Mouse (Mus musculus): ENCODE data around the gene Stx8. TPM values are rescaled to one million over a fixed set of nuclear protein-coding genes. Genes with fewer than 3 reads are reported as not detected.
A peak's percentile ranks its signal among the peaks of the same experiment; 100 is the strongest.

The Stx8 gene
- polyA plus RNA-seq, 1 experiment from 2014 or later = 60.6 TPM

GRCm38 (mm10) chr11:68199801-68200423 is 233.9 kb downstream of the Stx8 start:
- no peaks in the 10 kb centered on the region for H3K27me3 ChIP-seq
- no peaks in the 10 kb centered on the region for H3K36me3 ChIP-seq
- no peak overlapping the region for H3K9ac ChIP-seq
- H3K4me3 ChIP-seq (replicated peaks) = no peak overlapping the region
- H3K9me3 ChIP-seq (replicated peaks) = no peaks in the 10 kb centered on the region
- H3K4me1 ChIP-seq = peaks cover 31% of the 10 kb centered on the region
- H3K4me2 ChIP-seq (replicated peaks) = no peak overlapping the region
- 0 out of 2 replicates have a peak, but pooled peaks have one; percentile 23 for ATAC-seq (ENCODE audit: insufficient number of reproducible peaks, low FRiP score, low TSS enrichment, low read depth)
- WGBS = 23% methylated on average over 10 of the region's 10 CpGs
- no peak overlapping the region for H3K27ac ChIP-seq (replicated peaks)

GRCm38 (mm10) chr11:68200500-68200899 is 234.5 kb downstream of the Stx8 start:
- peaks cover 26% of the 10 kb centered on the region for H3K4me1 ChIP-seq

GRCm38 (mm10) chr11:68201063-68201462 is 235.1 kb downstream of the Stx8 start:
- H3K9ac ChIP-seq = no peak overlapping the region
- H3K4me1 ChIP-seq = peaks cover 20% of the 10 kb centered on the region
- no peaks in the 10 kb centered on the region for H3K36me3 ChIP-seq
- no peak overlapping the region for H3K4me3 ChIP-seq (replicated peaks)
- H3K27ac ChIP-seq (replicated peaks) = no peak overlapping the region
- ATAC-seq (ENCODE audit: insufficient number of reproducible peaks, low FRiP score, low TSS enrichment, low read depth) = no peak
- no peaks in the 10 kb centered on the region for H3K27me3 ChIP-seq
- H3K9me3 ChIP-seq (replicated peaks) = no peaks in the 10 kb centered on the region
- 53% methylated on average over 1 of the region's 1 CpGs for WGBS
- H3K4me2 ChIP-seq (replicated peaks) = no peak overlapping the region

More at GRCm38 (mm10) chr11:68200500-68200899, 234.5 kb downstream of the Stx8 start:
- no peak overlapping the region for H3K4me2 ChIP-seq (replicated peaks)
- no peak overlapping the region for H3K9ac ChIP-seq
- H3K9me3 ChIP-seq (replicated peaks) = no peaks in the 10 kb centered on the region
- no peak for ATAC-seq (ENCODE audit: insufficient number of reproducible peaks, low FRiP score, low TSS enrichment, low read depth)
- no peak overlapping the region for H3K27ac ChIP-seq (replicated peaks)
- no peaks in the 10 kb centered on the region for H3K27me3 ChIP-seq
- no peak overlapping the region for H3K4me3 ChIP-seq (replicated peaks)
- 82% methylated on average over 4 of the region's 4 CpGs for WGBS
- H3K36me3 ChIP-seq = no peaks in the 10 kb centered on the region

GRCm38 (mm10) chr11:68201811-68202459 is 235.9 kb downstream of the Stx8 start:
- Histone ChIP-seq H3K9me3 (replicated peaks) (no peaks in the 10 kb centered on the region), H3K4me1 (peaks cover 12% of the 10 kb centered on the region), H3K36me3 (no peaks in the 10 kb centered on the region), H3K27me3 (no peaks in the 10 kb centered on the region), H3K27ac (replicated peaks) (no peak overlapping the region), H3K4me2 (replicated peaks) (no peak overlapping the region), H3K9ac (no peak overlapping the region), H3K4me3 (replicated peaks) (no peak overlapping the region)
- ATAC-seq (ENCODE audit: insufficient number of reproducible peaks, low FRiP score, low TSS enrichment, low read depth) = no peak
- 81% methylated on average over 10 of the region's 10 CpGs for WGBS

GRCm38 (mm10) chr11:68202561-68202960 is 236.6 kb downstream of the Stx8 start:
- H3K27me3 ChIP-seq = no peaks in the 10 kb centered on the region
- H3K4me3 ChIP-seq (replicated peaks) = no peak overlapping the region
- no peak overlapping the region for H3K9ac ChIP-seq
- H3K4me2 ChIP-seq (replicated peaks) = no peak overlapping the region
- no peak for ATAC-seq (ENCODE audit: insufficient number of reproducible peaks, low FRiP score, low TSS enrichment, low read depth)
- H3K36me3 ChIP-seq = no peaks in the 10 kb centered on the region
- H3K27ac ChIP-seq (replicated peaks) = no peak overlapping the region
- no peaks in the 10 kb centered on the region for H3K9me3 ChIP-seq (replicated peaks)
- peaks cover 12% of the 10 kb centered on the region for H3K4me1 ChIP-seq
- WGBS = 51% methylated on average over 10 of the region's 10 CpGs

GRCm38 (mm10) chr11:68203658-68204315 is 237.8 kb downstream of the Stx8 start:
- Histone ChIP-seq H3K27ac (replicated peaks) (no peak overlapping the region), H3K4me3 (replicated peaks) (no peak overlapping the region), H3K27me3 (no peaks in the 10 kb centered on the region), H3K36me3 (no peaks in the 10 kb centered on the region), H3K4me2 (replicated peaks) (no peak overlapping the region), H3K9ac (no peak overlapping the region), H3K9me3 (replicated peaks) (no peaks in the 10 kb centered on the region), H3K4me1 (peaks cover 17% of the 10 kb centered on the region)
- 75% methylated on average over 10 of the region's 10 CpGs for WGBS
- no peak for ATAC-seq (ENCODE audit: insufficient number of reproducible peaks, low FRiP score, low TSS enrichment, low read depth)

- 78% methylated on average over 5 of the region's 5 CpGs for WGBS
- H3K4me1 ChIP-seq = peaks cover 16% of the 10 kb centered on the region
- H3K9ac ChIP-seq = no peak overlapping the region
- H3K27ac ChIP-seq (replicated peaks) = no peak overlapping the region
- no peak overlapping the region for H3K4me2 ChIP-seq (replicated peaks)
- no peaks in the 10 kb centered on the region for H3K27me3 ChIP-seq
- no peaks in the 10 kb centered on the region for H3K36me3 ChIP-seq
- no peaks in the 10 kb centered on the region for H3K9me3 ChIP-seq (replicated peaks)
- H3K4me3 ChIP-seq (replicated peaks) = no peak overlapping the region
- no peak for ATAC-seq (ENCODE audit: insufficient number of reproducible peaks, low FRiP score, low TSS enrichment, low read depth)
Observed at GRCm38 (mm10) chr11:68204407-68204806, 238.4 kb downstream of the Stx8 start.

GRCm38 (mm10) chr11:68205572-68206229 is 239.7 kb downstream of the Stx8 start:
- Histone ChIP-seq H3K27me3 (no peaks in the 10 kb centered on the region), H3K36me3 (no peaks in the 10 kb centered on the region), H3K4me2 (replicated peaks) (no peak overlapping the region), H3K27ac (replicated peaks) (no peak overlapping the region), H3K4me1 (peaks cover 12% of the 10 kb centered on the region), H3K4me3 (replicated peaks) (no peak overlapping the region), H3K9ac (no peak overlapping the region), H3K9me3 (replicated peaks) (no peaks in the 10 kb centered on the region)
- WGBS = 85% methylated on average over 10 of the region's 10 CpGs
- no peak for ATAC-seq (ENCODE audit: insufficient number of reproducible peaks, low FRiP score, low TSS enrichment, low read depth)

- H3K27me3 ChIP-seq = no peaks in the 10 kb centered on the region
- no peak overlapping the region for H3K4me3 ChIP-seq (replicated peaks)
- no peak for ATAC-seq (ENCODE audit: insufficient number of reproducible peaks, low FRiP score, low TSS enrichment, low read depth)
- peaks cover 19% of the 10 kb centered on the region for H3K4me1 ChIP-seq
- H3K9me3 ChIP-seq (replicated peaks) = no peaks in the 10 kb centered on the region
- H3K36me3 ChIP-seq = no peaks in the 10 kb centered on the region
- no peak overlapping the region for H3K9ac ChIP-seq
- WGBS = 83% methylated on average over 2 of the region's 2 CpGs
- H3K4me2 ChIP-seq (replicated peaks) = no peak overlapping the region
- H3K27ac ChIP-seq (replicated peaks) = no peak overlapping the region
Observed at GRCm38 (mm10) chr11:68208023-68208422, 242.0 kb downstream of the Stx8 start.

- H3K27ac ChIP-seq (replicated peaks) = no peak overlapping the region
- H3K4me1 ChIP-seq = peaks cover 19% of the 10 kb centered on the region
- H3K4me2 ChIP-seq (replicated peaks) = no peak overlapping the region
- 60% methylated on average over 1 of the region's 1 CpGs for WGBS
- H3K4me3 ChIP-seq (replicated peaks) = no peak overlapping the region
- H3K9me3 ChIP-seq (replicated peaks) = no peaks in the 10 kb centered on the region
- no peaks in the 10 kb centered on the region for H3K36me3 ChIP-seq
- H3K27me3 ChIP-seq = no peaks in the 10 kb centered on the region
- ATAC-seq (ENCODE audit: insufficient number of reproducible peaks, low FRiP score, low TSS enrichment, low read depth) = no peak
- H3K9ac ChIP-seq = no peak overlapping the region
Observed at GRCm38 (mm10) chr11:68208582-68208981, 242.6 kb downstream of the Stx8 start.

- H3K9ac ChIP-seq = no peak overlapping the region
- no peak overlapping the region for H3K4me3 ChIP-seq (replicated peaks)
- peaks cover 19% of the 10 kb centered on the region for H3K4me1 ChIP-seq
- H3K4me2 ChIP-seq (replicated peaks) = no peak overlapping the region
- 87% methylated on average over 4 of the region's 4 CpGs for WGBS
- H3K36me3 ChIP-seq = no peaks in the 10 kb centered on the region
- no peak overlapping the region for H3K27ac ChIP-seq (replicated peaks)
- no peaks in the 10 kb centered on the region for H3K9me3 ChIP-seq (replicated peaks)
- ATAC-seq (ENCODE audit: insufficient number of reproducible peaks, low FRiP score, low TSS enrichment, low read depth) = no peak
- H3K27me3 ChIP-seq = no peaks in the 10 kb centered on the region
Observed at GRCm38 (mm10) chr11:68209506-68209905, 243.5 kb downstream of the Stx8 start.

All from embryonic facial prominence, embryonic 15.5 days (tissue).